Mouse (Mus musculus): ENCODE results near the gene Ap2a1.

The Ap2a1 gene

GRCm38 (mm10) chr7:44929204-44930151, at the start of gene Ap2a1:
Ap2a1 (minus strand) TSS chr7:44929496.
- peak; percentile 99 for DNase-seq (ENCODE audit: low spot score)

- no peak for DNase-seq (ENCODE audit: low spot score)
Observed at GRCm38 (mm10) chr7:44978300-44978699, 49.0 kb upstream of the Ap2a1 start.

GRCm38 (mm10) chr7:44975117-44975419, 45.8 kb upstream of the Ap2a1 start:
- no peak for DNase-seq (ENCODE audit: low spot score)

GRCm38 (mm10) chr7:44974383-44975116, 45.3 kb upstream of the Ap2a1 start, which contains the start of gene Cpt1c:
Cpt1c (minus strand) TSS chr7:44974851.
- DNase-seq (ENCODE audit: low spot score): peak; percentile 45

DNA sequence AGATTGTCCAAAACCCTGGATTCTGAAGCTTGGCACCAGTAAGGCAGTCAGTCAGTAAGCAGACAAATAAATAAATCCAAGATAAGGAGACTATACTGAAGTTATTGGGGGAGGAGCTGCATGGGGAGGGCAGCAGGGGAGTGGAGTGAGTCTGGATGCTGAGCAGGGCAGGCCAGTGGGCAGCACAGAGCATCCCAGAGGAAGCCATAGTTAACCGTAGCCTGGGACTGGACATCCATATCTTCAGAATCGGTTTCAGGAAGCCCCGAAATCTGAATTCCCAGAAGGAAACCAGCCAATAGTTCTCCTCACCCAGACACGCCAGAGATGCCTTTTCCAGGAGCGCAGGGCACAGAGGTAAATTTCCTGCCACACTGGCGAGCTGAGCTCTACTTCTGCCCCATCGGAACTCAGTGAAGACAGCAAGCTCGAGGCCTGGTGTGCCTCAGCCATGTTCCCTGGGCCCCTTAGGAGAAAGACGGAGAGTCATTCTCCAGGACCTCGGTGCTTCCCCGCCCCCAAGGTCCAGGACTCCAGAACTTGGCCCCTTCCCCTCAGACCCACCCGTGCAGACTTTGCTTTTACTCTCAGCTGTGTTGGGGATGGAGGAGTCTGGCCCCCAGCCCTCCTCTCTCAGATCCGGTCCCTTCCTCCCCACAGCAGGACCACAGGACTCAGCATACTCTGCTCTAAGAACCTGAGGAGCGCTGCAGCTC, 44.3 kb upstream of the Ap2a1 start:
- DNase-seq (ENCODE audit: low spot score): no peak

GRCm38 (mm10) chr7:44971142-44971541, 41.8 kb upstream of the Ap2a1 start:
- no peak for DNase-seq (ENCODE audit: low spot score)

GRCm38 (mm10) chr7:44970231-44970691, 41.0 kb upstream of the Ap2a1 start:
- DNase-seq (ENCODE audit: low spot score): peak; percentile 39

DNA sequence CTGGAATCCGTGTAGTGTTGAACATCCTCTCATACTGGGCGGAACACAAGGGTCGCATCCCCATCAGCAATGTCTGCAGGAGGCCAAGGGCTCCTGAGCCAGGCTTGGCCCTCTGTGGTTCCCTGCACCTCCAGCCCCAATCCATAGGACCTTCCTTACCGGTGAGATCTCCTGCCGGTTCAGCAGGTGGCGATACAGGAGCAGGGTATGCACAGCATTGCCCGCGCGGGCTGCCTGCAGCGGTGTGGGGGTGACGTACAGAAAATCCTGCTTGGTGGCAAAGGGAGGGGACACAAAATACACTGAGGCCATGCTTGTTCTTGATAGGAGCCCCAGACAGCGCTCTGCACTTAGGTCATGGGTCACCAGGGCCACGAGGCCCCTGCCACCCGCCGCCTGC, 37.3 kb upstream of the Ap2a1 start:
- DNase-seq (ENCODE audit: low spot score): no peak

- DNase-seq (ENCODE audit: low spot score): no peak
Observed at GRCm38 (mm10) chr7:44965975-44966374, 36.7 kb upstream of the Ap2a1 start.

GRCm38 (mm10) chr7:44964990-44965389, 35.7 kb upstream of the Ap2a1 start:
- DNase-seq (ENCODE audit: low spot score): no peak

DNA sequence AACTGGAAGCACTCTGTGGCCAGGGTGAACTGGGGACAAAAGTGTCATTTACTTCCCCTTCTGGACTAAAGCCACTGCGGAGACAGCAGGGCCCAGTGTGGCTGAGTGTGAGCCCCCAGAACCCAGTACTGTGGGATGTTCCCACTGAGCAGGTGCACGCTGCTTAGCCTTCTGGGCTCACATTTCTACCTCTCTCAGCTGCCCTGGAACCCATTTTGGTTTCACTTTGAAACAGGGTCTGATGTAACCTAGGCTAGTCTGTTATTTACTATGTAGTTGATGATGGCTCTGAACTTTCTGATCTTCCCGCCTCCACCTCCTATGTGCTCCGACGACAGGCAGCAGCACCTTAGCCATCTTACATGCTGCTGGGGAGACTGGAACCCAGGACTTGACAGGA, 33.5 kb upstream of the Ap2a1 start:
- DNase-seq (ENCODE audit: low spot score): no peak

DNA sequence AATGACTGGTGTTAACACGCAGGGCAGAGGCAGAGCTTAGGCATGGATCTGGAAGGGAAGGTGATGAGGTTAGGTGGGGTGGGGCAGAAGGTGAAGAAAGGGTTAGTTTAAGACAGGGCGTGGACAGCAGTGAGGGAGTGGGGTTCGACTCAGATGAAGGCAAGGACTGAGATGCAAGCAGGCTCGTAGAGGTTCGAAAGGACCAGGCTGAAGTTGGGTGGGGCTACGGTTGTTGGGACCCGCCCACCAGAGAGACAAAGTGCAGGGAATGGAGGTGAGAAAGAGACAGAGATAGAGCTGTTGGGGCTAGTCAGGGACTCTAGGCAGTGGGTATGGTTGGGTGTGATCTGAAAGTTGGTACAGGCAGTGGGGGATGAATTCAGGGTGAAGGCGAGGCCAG, 33.0 kb upstream of the Ap2a1 start:
- no peak for DNase-seq (ENCODE audit: low spot score)

DNA sequence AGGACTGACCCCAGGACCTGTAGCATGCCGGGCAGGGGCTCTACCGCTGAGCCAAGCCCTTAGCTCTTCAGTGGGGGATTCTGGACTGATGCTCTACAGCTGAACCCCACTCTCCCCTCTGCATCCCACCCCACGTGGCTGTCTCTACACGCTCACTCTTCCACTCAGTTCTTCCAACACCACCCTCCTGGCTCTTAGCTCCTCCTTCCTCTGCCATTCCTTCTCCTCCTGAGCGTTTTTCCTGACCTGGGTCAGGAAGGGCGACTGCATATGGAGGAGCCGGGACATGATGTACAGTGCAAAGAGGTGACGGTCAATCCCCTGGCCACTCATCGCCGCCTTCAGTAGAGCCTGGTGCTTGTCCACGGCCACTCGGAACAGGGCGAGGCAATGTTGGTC, 31.2 kb upstream of the Ap2a1 start:
- DNase-seq (ENCODE audit: low spot score): no peak

DNA sequence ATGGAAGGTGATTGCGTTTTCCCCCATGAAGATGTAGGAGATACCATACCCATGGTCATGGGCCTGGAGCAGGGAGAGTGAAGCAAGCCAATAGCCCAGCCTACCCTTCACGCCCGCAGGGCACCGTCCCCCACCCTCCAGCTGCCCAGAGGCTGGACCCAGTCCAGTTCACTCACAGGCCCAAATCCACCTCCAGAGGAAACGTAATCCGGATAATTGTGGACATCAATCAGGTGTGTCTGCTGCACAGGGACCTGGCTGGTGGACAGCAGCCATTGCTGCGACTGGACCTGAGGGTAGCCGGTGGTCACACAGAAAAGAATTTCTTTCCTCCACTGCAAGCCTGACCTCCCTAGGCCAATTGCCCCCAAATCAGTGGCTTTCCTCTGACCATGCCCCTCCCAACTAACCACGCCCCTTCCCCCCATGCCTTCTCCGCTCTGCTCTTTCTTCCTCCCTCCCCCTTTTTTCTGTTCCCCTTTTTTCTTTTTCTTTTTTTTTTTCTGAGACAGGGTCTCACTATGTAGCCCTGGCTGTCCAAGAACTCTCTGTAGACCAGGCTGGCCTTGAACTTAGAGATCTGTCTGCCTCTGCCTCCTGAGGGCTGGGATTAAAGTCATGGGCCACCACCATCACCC, 30.7 kb upstream of the Ap2a1 start:
- DNase-seq (ENCODE audit: low spot score): no peak

DNA sequence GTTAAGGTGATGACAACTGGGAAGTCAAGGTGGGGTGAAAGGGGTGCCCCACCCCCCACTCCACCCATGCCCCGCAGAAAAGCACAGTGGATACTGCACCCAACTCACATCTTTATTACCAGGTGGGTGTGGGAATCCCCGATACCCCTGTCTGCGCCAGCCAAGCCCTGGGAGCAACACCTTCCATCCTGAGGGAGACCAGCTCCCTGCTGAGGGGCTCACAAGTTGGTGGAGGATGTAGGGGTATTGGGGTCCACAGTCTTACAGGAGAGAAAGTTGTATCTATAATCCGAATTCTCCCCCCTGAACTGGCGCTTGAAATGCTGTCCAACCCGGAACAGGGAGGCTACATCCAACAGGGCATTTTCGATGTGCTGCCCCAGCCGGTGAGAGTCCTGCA, 30.0 kb upstream of the Ap2a1 start:
- no peak for DNase-seq (ENCODE audit: low spot score)

GRCm38 (mm10) chr7:44958208-44958607, 28.9 kb upstream of the Ap2a1 start:
- DNase-seq (ENCODE audit: low spot score): no peak

DNA sequence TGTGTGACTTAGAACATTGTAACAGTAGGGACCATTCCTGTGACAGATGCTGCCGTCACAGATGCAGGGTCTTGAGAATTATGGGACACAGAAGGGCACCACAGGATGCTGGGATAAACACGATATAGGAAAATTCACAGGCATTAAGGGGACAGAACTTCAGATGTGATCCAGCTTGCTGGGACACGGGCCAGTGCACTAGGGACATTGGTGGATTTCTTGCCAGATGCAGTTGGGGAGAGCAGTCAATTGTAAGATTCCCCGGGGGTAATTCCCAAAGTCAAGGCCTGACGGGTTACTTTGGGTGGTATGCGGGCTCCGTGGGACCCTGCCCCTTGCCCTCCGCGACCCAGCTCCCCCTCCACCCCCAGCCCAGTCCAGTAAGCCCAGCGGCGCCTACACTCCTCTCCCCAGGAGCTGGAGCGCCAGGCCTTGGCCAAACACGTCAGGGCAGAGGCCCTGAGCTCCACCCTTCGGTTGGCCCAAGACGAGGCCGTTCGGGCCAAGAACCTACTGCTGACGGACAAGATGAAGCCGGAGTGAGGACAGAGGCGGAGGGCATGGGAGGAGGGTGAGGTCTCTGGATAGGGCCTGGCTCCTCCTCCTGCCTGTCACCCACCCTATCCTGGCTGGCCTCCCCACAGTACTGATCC, 28.0 kb upstream of the Ap2a1 start:
- DNase-seq (ENCODE audit: low spot score): no peak

GRCm38 (mm10) chr7:44956266-44956665, 27.0 kb upstream of the Ap2a1 start:
- DNase-seq (ENCODE audit: low spot score): no peak

- DNase-seq (ENCODE audit: low spot score): no peak
Observed at GRCm38 (mm10) chr7:44955628-44956027, 26.3 kb upstream of the Ap2a1 start.

DNA sequence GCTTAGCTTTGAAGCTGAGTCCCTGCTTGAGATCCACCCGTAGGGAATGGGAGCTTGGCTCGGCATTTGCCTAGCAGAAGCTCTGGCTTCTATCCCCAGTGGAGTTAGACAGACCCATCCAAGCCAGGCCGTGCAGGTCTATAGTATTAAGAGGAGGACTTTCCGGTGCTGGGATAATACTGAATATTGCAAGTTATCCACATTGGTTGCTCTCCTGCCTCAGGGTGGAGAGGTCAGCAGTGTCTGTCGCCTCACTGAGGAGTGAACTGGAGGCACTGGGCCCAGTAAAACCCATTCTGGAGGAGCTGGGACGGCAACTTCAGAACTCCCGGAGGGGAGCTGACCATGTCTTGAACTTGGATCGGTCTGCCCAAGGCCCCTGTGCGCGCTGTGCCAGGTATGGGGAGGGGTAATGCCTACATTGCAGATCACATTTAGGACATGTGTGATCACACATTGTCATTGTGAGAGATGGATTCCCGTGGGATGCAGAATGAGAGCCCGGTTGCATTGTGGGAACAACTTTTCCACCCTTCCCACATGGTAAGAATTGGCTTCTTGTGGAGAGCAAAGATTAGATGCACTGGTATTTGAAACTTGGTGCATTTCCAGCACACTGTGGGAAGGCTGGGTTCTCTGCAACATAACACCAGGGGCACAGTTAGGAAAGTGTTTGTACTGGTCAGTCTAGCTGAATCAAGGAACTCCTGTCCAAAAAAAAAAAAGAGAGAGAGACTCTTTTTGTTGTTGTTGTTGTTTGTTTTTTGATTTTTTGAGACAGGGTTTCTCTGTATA, 25.0 kb upstream of the Ap2a1 start:
- DNase-seq (ENCODE audit: low spot score): no peak

GRCm38 (mm10) chr7:44953561-44953960, 24.3 kb upstream of the Ap2a1 start:
- no peak for DNase-seq (ENCODE audit: low spot score)

All from spleen, adult 12 weeks (tissue).